Mouse (Mus musculus) stomach, embryonic 15.5 days (tissue): ENCODE results near the gene Dnm3. TPM values are rescaled to one million over a fixed set of nuclear protein-coding genes. Genes with fewer than 3 reads are reported as not detected.

Experiments
- ATAC-seq: fragments of 200-750 bp; cut with Nextera tagmentation; 2 replicates; pipeline ENCODE4 v1.8.0; 2017; ENCODE audit warnings: low read depth, moderate number of reproducible peaks, moderate TSS enrichment; ENCODE audit not compliant: insufficient read depth, low FRiP score
- H3K27ac ChIP-seq: fragments of 300-500 bp; sonication (generic); 2 replicates; pipeline ENCODE4 v1.5.1; 2015; ENCODE audit warnings: mild to moderate bottlenecking, inconsistent platforms
- H3K27me3 ChIP-seq: fragments of 300-500 bp; sonication (generic); replicated peaks from 2 replicates; pipeline ENCODE4 v1.6.1; 2015; ENCODE audit warnings: inconsistent platforms
- H3K36me3 ChIP-seq: fragments of 300-500 bp; sonication (generic); 2 replicates; pipeline ENCODE4 v1.6.1; 2015; ENCODE audit warnings: inconsistent platforms
- H3K4me1 ChIP-seq: fragments of 300-500 bp; sonication (generic); 2 replicates; pipeline ENCODE4 v1.6.1; 2015; ENCODE audit warnings: inconsistent platforms
- H3K4me2 ChIP-seq: fragments of 300-500 bp; sonication (generic); 2 replicates; pipeline ENCODE4 v1.6.1; 2015; ENCODE audit warnings: mild to moderate bottlenecking, inconsistent platforms
- H3K4me3 ChIP-seq: fragments of 300-500 bp; sonication (generic); replicated peaks from 2 replicates; pipeline ENCODE4 v1.5.1; 2015; ENCODE audit warnings: inconsistent platforms
- H3K9ac ChIP-seq: fragments of 300-500 bp; sonication (generic); 2 replicates; pipeline ENCODE4 v1.6.1; 2015; ENCODE audit warnings: inconsistent platforms
- H3K9me3 ChIP-seq: fragments of 300-500 bp; sonication (generic); 2 replicates; pipeline ENCODE4 v1.6.1; 2016; ENCODE audit warnings: inconsistent platforms
- WGBS: fragments of 180-500 bp; shearing (Covaris S2); methylation state at CpG from one replicate; pipeline ENCODE4 v1.1.7; 2015; 5-methylcytosine and 5-hydroxymethylcytosine counted together
- polyA plus RNA-seq: library from polyadenylated mRNA; unstranded; fragments of >200 nt; fragmentation: Nextera tagmentation; extraction: Ambion mirVana; gene quantifications from 2 replicates; pipeline ENCODE4 v1.2.1, GENCODE M21; 2015

Gene Dnm3
- polyA plus RNA-seq, 1 experiment from 2014 or later = 6.0 TPM

- Histone ChIP-seq H3K4me3 (no peak overlapping the region), H3K9me3 (no peaks in the 10 kb centered on the region), H3K4me1 (0 out of 2 replicates have a peak, but pooled peaks cover 5% of the 10 kb centered on the region), H3K27me3 (no peaks in the 10 kb centered on the region), H3K4me2 (no peak overlapping the region), H3K36me3 (no peaks in the 10 kb centered on the region), H3K27ac (0 out of 2 replicates have a peak overlapping the region, but pooled peaks have one; percentile 11), H3K9ac (no peak overlapping the region)
- ATAC-seq = no peak
- WGBS = 41% methylated on average over 5 of the region's 5 CpGs
Observed at GRCm38 (mm10) chr1:162162249-162162648, 315.6 kb downstream of the Dnm3 start.

- Histone ChIP-seq H3K9ac (no peak overlapping the region), H3K4me1 (0 out of 2 replicates have a peak, but pooled peaks cover 5% of the 10 kb centered on the region), H3K27ac (no peak overlapping the region), H3K36me3 (no peaks in the 10 kb centered on the region), H3K27me3 (no peaks in the 10 kb centered on the region), H3K9me3 (no peaks in the 10 kb centered on the region), H3K4me2 (no peak overlapping the region), H3K4me3 (no peak overlapping the region)
- ATAC-seq = no peak
- WGBS = 41% methylated on average over 1 of the region's 1 CpGs
Observed at GRCm38 (mm10) chr1:162160718-162161117, 317.1 kb downstream of the Dnm3 start.

- Histone ChIP-seq H3K4me3 (no peak overlapping the region), H3K36me3 (no peaks in the 10 kb centered on the region), H3K9ac (no peak overlapping the region), H3K27me3 (no peaks in the 10 kb centered on the region), H3K4me2 (no peak overlapping the region), H3K4me1 (0 out of 2 replicates have a peak, but pooled peaks cover 3% of the 10 kb centered on the region), H3K27ac (no peak overlapping the region), H3K9me3 (no peaks in the 10 kb centered on the region)
- no peak for ATAC-seq
- WGBS = 68% methylated on average over 2 of the region's 2 CpGs
Observed at GRCm38 (mm10) chr1:162158486-162158885, 319.3 kb downstream of the Dnm3 start.

GRCm38 (mm10) chr1:162157659-162158058 lies 320.2 kb downstream of the Dnm3 start:
- 0 out of 2 replicates have a peak overlapping the region, but pooled peaks have one; percentile 2 for H3K9ac ChIP-seq
- H3K27me3 ChIP-seq = no peaks in the 10 kb centered on the region
- no peak for ATAC-seq
- H3K4me2 ChIP-seq = no peak overlapping the region
- H3K4me1 ChIP-seq = no peaks in the 10 kb centered on the region
- no peak overlapping the region for H3K4me3 ChIP-seq
- H3K27ac ChIP-seq = peak overlapping the region; percentile 35; the same call in 1 of the 2 replicates
- no peaks in the 10 kb centered on the region for H3K36me3 ChIP-seq
- no peaks in the 10 kb centered on the region for H3K9me3 ChIP-seq
- 72% methylated on average over 5 of the region's 5 CpGs for WGBS

- H3K9ac ChIP-seq = no peak overlapping the region
- no peaks in the 10 kb centered on the region for H3K36me3 ChIP-seq
- H3K27me3 ChIP-seq = no peaks in the 10 kb centered on the region
- no peak overlapping the region for H3K4me3 ChIP-seq
- H3K4me1 ChIP-seq = no peaks in the 10 kb centered on the region
- 0 out of 2 replicates have a peak overlapping the region, but pooled peaks have one; percentile 14 for H3K27ac ChIP-seq
- no peaks in the 10 kb centered on the region for H3K9me3 ChIP-seq
- H3K4me2 ChIP-seq = no peak overlapping the region
- WGBS = 37% methylated on average over 5 of the region's 5 CpGs
- ATAC-seq = peak; percentile 35; the same call in 1 of the 2 replicates
Observed at GRCm38 (mm10) chr1:162156873-162157272, 321.0 kb downstream of the Dnm3 start.

- H3K27me3 ChIP-seq = no peaks in the 10 kb centered on the region
- H3K9ac ChIP-seq = no peak overlapping the region
- no peak overlapping the region for H3K4me2 ChIP-seq
- no peak for ATAC-seq
- no peaks in the 10 kb centered on the region for H3K36me3 ChIP-seq
- H3K4me3 ChIP-seq = no peak overlapping the region
- no peaks in the 10 kb centered on the region for H3K4me1 ChIP-seq
- H3K27ac ChIP-seq = no peak overlapping the region
- 82% methylated on average over 3 of the region's 3 CpGs for WGBS
- H3K9me3 ChIP-seq = no peaks in the 10 kb centered on the region
Observed at GRCm38 (mm10) chr1:162155546-162155945, 322.3 kb downstream of the Dnm3 start.

GRCm38 (mm10) chr1:162153118-162153517 lies 324.7 kb downstream of the Dnm3 start:
- Histone ChIP-seq H3K27me3 (no peaks in the 10 kb centered on the region), H3K36me3 (no peaks in the 10 kb centered on the region), H3K9ac (no peak overlapping the region), H3K4me3 (no peak overlapping the region), H3K4me1 (no peaks in the 10 kb centered on the region), H3K4me2 (no peak overlapping the region), H3K9me3 (no peaks in the 10 kb centered on the region), H3K27ac (no peak overlapping the region)
- no peak for ATAC-seq
- 70% methylated on average over 5 of the region's 5 CpGs for WGBS

GRCm38 (mm10) chr1:162149730-162150129 lies 328.1 kb downstream of the Dnm3 start:
- Histone ChIP-seq H3K27me3 (no peaks in the 10 kb centered on the region), H3K27ac (no peak overlapping the region), H3K9ac (no peak overlapping the region), H3K4me2 (no peak overlapping the region), H3K4me1 (no peaks in the 10 kb centered on the region), H3K4me3 (no peak overlapping the region), H3K9me3 (no peaks in the 10 kb centered on the region), H3K36me3 (no peaks in the 10 kb centered on the region)
- no peak for ATAC-seq
- WGBS = 79% methylated on average over 3 of the region's 3 CpGs

GRCm38 (mm10) chr1:162147554-162147953 lies 330.3 kb downstream of the Dnm3 start:
- H3K36me3 ChIP-seq = no peaks in the 10 kb centered on the region
- no peaks in the 10 kb centered on the region for H3K4me1 ChIP-seq
- WGBS = 80% methylated on average over 3 of the region's 3 CpGs
- no peak overlapping the region for H3K4me2 ChIP-seq
- H3K9ac ChIP-seq = no peak overlapping the region
- no peak for ATAC-seq
- no peak overlapping the region for H3K27ac ChIP-seq
- no peaks in the 10 kb centered on the region for H3K27me3 ChIP-seq
- no peak overlapping the region for H3K4me3 ChIP-seq
- H3K9me3 ChIP-seq = no peaks in the 10 kb centered on the region

GRCm38 (mm10) chr1:162145748-162146147 lies 332.1 kb downstream of the Dnm3 start:
- Histone ChIP-seq H3K9ac (no peak overlapping the region), H3K27me3 (no peaks in the 10 kb centered on the region), H3K9me3 (no peaks in the 10 kb centered on the region), H3K36me3 (no peaks in the 10 kb centered on the region), H3K27ac (no peak overlapping the region), H3K4me2 (no peak overlapping the region), H3K4me3 (no peak overlapping the region), H3K4me1 (no peaks in the 10 kb centered on the region)
- no peak for ATAC-seq
- WGBS = 59% methylated on average over 5 of the region's 6 CpGs

- no peak overlapping the region for H3K4me2 ChIP-seq
Observed at GRCm38 (mm10) chr1:162144992-162145391, 332.8 kb downstream of the Dnm3 start.

GRCm38 (mm10) chr1:162143974-162144912 lies 333.6 kb downstream of the Dnm3 start:
- Histone ChIP-seq H3K27ac (peak overlapping the region; percentile 87), H3K36me3 (no peaks in the 10 kb centered on the region), H3K4me3 (no peak overlapping the region), H3K4me2 (no peak overlapping the region), H3K9ac (no peak overlapping the region), H3K9me3 (no peaks in the 10 kb centered on the region), H3K4me1 (no peaks in the 10 kb centered on the region), H3K27me3 (no peaks in the 10 kb centered on the region)
- 21% methylated on average over 6 of the region's 6 CpGs for WGBS
- ATAC-seq = peak; percentile 65; the same call in 1 of the 2 replicates

More at GRCm38 (mm10) chr1:162144992-162145391, 332.8 kb downstream of the Dnm3 start:
- no peaks in the 10 kb centered on the region for H3K4me1 ChIP-seq
- WGBS = 100% methylated on average over 1 of the region's 1 CpGs
- no peaks in the 10 kb centered on the region for H3K9me3 ChIP-seq
- H3K36me3 ChIP-seq = no peaks in the 10 kb centered on the region
- no peaks in the 10 kb centered on the region for H3K27me3 ChIP-seq
- H3K9ac ChIP-seq = no peak overlapping the region
- no peak overlapping the region for H3K4me3 ChIP-seq
- H3K27ac ChIP-seq = peak overlapping the region; percentile 87
- ATAC-seq = no peak
